Mouse (Mus musculus) layer of hippocampus, adult 8-10 months (tissue): ENCODE measurements around the gene Fer. TPM values are rescaled to one million over a fixed set of nuclear protein-coding genes. Genes with fewer than 3 reads are reported as not detected.
"Not testable (repeated sequence)": the region's sequence is repeated elsewhere in the genome, so short reads cannot be mapped to it uniquely, and the experiment has no call there.

Experiments
- DNase-seq, 2 experiments: peaks; one replicate each; pipeline ENCODE4 v3.0.0; 2022; ENCODE audit warnings: low spot score in 2 of 2
- total RNA-seq, 4 experiments: library from RNA; stranded (reverse); gene quantifications; 2 replicates each; pipeline ENCODE4 v1.2.4; 2022

Gene Fer
- total RNA-seq: 10 to 100 TPM; 30.9 to 34.4 (median 32.5) TPM

GRCm38 (mm10) chr17:63863012-63863630 lies at the start of gene Fer:
TSS of gene Fer (plus strand) at chr17:63863062.
- no peak for DNase-seq

GRCm38 (mm10) chr17:63813552-63813951 lies 49.3 kb upstream of the Fer start:
- DNase-seq: no peak

- no peak for DNase-seq
These were observed 44.3 kb upstream of the Fer start for GRCm38 (mm10) chr17:63818444-63819027.

- no peak for DNase-seq
These were observed 38.7 kb upstream of the Fer start for GRCm38 (mm10) chr17:63824141-63824540.

GRCm38 (mm10) chr17:63826196-63826595 lies 36.7 kb upstream of the Fer start:
- no peak for DNase-seq

GRCm38 (mm10) chr17:63826767-63827166 lies 36.1 kb upstream of the Fer start:
- no peak for DNase-seq

- no peak for DNase-seq
These were observed 34.1 kb upstream of the Fer start for GRCm38 (mm10) chr17:63828561-63829332.

GRCm38 (mm10) chr17:63831550-63831949 lies 31.3 kb upstream of the Fer start:
- DNase-seq: no peak

- no peak for DNase-seq
These were observed 26.6 kb upstream of the Fer start for GRCm38 (mm10) chr17:63836223-63836622.

GRCm38 (mm10) chr17:63836641-63837040 lies 26.2 kb upstream of the Fer start:
- DNase-seq: no peak

- no peak for DNase-seq
These were observed 24.7 kb upstream of the Fer start for GRCm38 (mm10) chr17:63838144-63838543.

- DNase-seq: no peak
These were observed 23.1 kb upstream of the Fer start for GRCm38 (mm10) chr17:63839636-63840269.

- DNase-seq: no peak
These were observed 20.6 kb upstream of the Fer start for GRCm38 (mm10) chr17:63842226-63842625.

GRCm38 (mm10) chr17:63844936-63845335 lies 17.9 kb upstream of the Fer start:
- DNase-seq: no peak

- not testable (repeated sequence) for DNase-seq
These were observed 17.1 kb upstream of the Fer start for GRCm38 (mm10) chr17:63845766-63846165.

GRCm38 (mm10) chr17:63849151-63849550 lies 13.7 kb upstream of the Fer start:
- no peak for DNase-seq

GRCm38 (mm10) chr17:63849566-63849965 lies 13.3 kb upstream of the Fer start:
- peak; percentile 81 to 86 for DNase-seq

GRCm38 (mm10) chr17:63850016-63850415 lies 12.8 kb upstream of the Fer start:
- no peak for DNase-seq

GRCm38 (mm10) chr17:63857023-63857544 lies 5.8 kb upstream of the Fer start:
- DNase-seq: no peak

GRCm38 (mm10) chr17:63860988-63861387 lies 1.9 kb upstream of the Fer start:
- DNase-seq: no peak

- no peak for DNase-seq
These were observed 463 bp upstream of the Fer start for GRCm38 (mm10) chr17:63862399-63862798.

- peak; percentile 98 to 99 for DNase-seq
These were observed 836 bp downstream of the Fer start, which contains the start of gene A930002H24Rik for GRCm38 (mm10) chr17:63863647-63864149. TSS of gene A930002H24Rik (minus strand) at chr17:63863791.
